Mouse (Mus musculus) liver, embryonic 16.5 days (tissue): Measurements from ENCODE around the gene Zfp872. TPM values are rescaled to one million over a fixed set of nuclear protein-coding genes. Genes with fewer than 3 reads are reported as not detected.
"Not testable (repeated sequence)": the region's sequence is repeated elsewhere in the genome, so short reads cannot be mapped to it uniquely, and the experiment has no call there.

Experiments
- ATAC-seq: fragments of 200-750 bp; cut with Nextera tagmentation; 2 replicates; pipeline ENCODE4 v1.8.0; 2017; ENCODE audit warnings: low read depth, mild to moderate bottlenecking, moderate number of reproducible peaks, moderate library complexity
- H3K27ac ChIP-seq: fragments of 300-500 bp; sonication (generic); 2 replicates; pipeline ENCODE4 v1.5.1; 2014; ENCODE audit warnings: mild to moderate bottlenecking, low read length
- H3K27me3 ChIP-seq: fragments of 300-500 bp; sonication (generic); 2 replicates; pipeline ENCODE4 v1.6.1; 2014; ENCODE audit warnings: low read depth, low read length, mixed read lengths; ENCODE audit not compliant: control insufficient read depth, insufficient read depth
- H3K36me3 ChIP-seq: fragments of 300-500 bp; sonication (generic); 2 replicates; pipeline ENCODE4 v1.6.1; 2014; ENCODE audit warnings: mild to moderate bottlenecking; ENCODE audit not compliant: control insufficient read depth, insufficient read depth
- H3K4me1 ChIP-seq: fragments of 300-500 bp; sonication (generic); 2 replicates; pipeline ENCODE4 v1.6.1; 2014; ENCODE audit warnings: low read depth, low read length, mixed read lengths; ENCODE audit not compliant: control insufficient read depth
- H3K4me2 ChIP-seq: fragments of 300-500 bp; sonication (generic); 2 replicates; pipeline ENCODE4 v1.6.1; 2014; ENCODE audit warnings: low read depth, low read length, mixed read lengths
- H3K4me3 ChIP-seq: fragments of 300-500 bp; sonication (generic); 2 replicates; pipeline ENCODE4 v1.5.1; 2014; ENCODE audit warnings: low read depth, mild to moderate bottlenecking, low read length
- H3K9ac ChIP-seq: fragments of 300-500 bp; sonication (generic); 2 replicates; pipeline ENCODE4 v1.6.1; 2014; ENCODE audit warnings: low read depth, low read length
- H3K9me3 ChIP-seq: fragments of 300-500 bp; sonication (generic); replicated peaks from 2 replicates; pipeline ENCODE4 v1.6.1; 2016; ENCODE audit warnings: low read length; ENCODE audit not compliant: control insufficient read depth
- WGBS: fragments of 180-500 bp; shearing (Covaris S2); extraction: QIAGEN DNeasy Blood & Tissue Kit; methylation state at CpG from one replicate; pipeline ENCODE4 v1.1.7; 2014; ENCODE audit not compliant: insufficient replicate concordance; 5-methylcytosine and 5-hydroxymethylcytosine counted together
- polyA plus RNA-seq: library from polyadenylated mRNA; unstranded; fragments of >200 nt; fragmentation: Nextera tagmentation; extraction: Ambion mirVana; gene quantifications from 2 replicates; pipeline ENCODE4 v1.2.1, GENCODE M21; 2015

The Zfp872 gene
- polyA plus RNA-seq, 1 experiment from 2014 or later: 0.09 TPM

GRCm38 (mm10) chr9:22217858-22218493, 30.1 kb downstream of the Zfp872 start:
- H3K9me3 ChIP-seq: no peaks in the 10 kb centered on the region
- no peak overlapping the region for H3K4me3 ChIP-seq
- no peak overlapping the region for H3K4me2 ChIP-seq
- no peaks in the 10 kb centered on the region for H3K36me3 ChIP-seq
- no peak for ATAC-seq
- H3K27me3 ChIP-seq: no peaks in the 10 kb centered on the region
- no peaks in the 10 kb centered on the region for H3K4me1 ChIP-seq
- H3K27ac ChIP-seq: no peak overlapping the region
- WGBS: 33% methylated on average over 7 of the region's 8 CpGs
- H3K9ac ChIP-seq: no peak overlapping the region

GRCm38 (mm10) chr9:22224066-22224465, 36.2 kb downstream of the Zfp872 start:
- no peak overlapping the region for H3K4me2 ChIP-seq
- no peak overlapping the region for H3K9ac ChIP-seq
- H3K4me3 ChIP-seq: no peak overlapping the region
- WGBS: 85% methylated on average over 4 of the region's 4 CpGs
- H3K36me3 ChIP-seq: no peaks in the 10 kb centered on the region
- ATAC-seq: no peak
- no peaks in the 10 kb centered on the region for H3K9me3 ChIP-seq
- H3K27me3 ChIP-seq: no peaks in the 10 kb centered on the region
- H3K4me1 ChIP-seq: peaks cover 8% of the 10 kb centered on the region
- H3K27ac ChIP-seq: no peak overlapping the region

- Histone ChIP-seq H3K9me3 (no peaks in the 10 kb centered on the region), H3K36me3 (no peaks in the 10 kb centered on the region), H3K27me3 (no peaks in the 10 kb centered on the region), H3K4me1 (peaks cover 8% of the 10 kb centered on the region), H3K4me2 (peak overlapping the region; percentile 87), H3K4me3 (peak overlapping the region; percentile 91), H3K9ac (peak overlapping the region; percentile 93), H3K27ac (peak overlapping the region; percentile 97)
- ATAC-seq: peak; percentile 37
- 16% methylated on average over 17 of the region's 17 CpGs for WGBS
Measured at GRCm38 (mm10) chr9:22224536-22225503, 36.9 kb downstream of the Zfp872 start.

- ATAC-seq: peak; percentile 97
- no peaks in the 10 kb centered on the region for H3K36me3 ChIP-seq
- WGBS: under 1% methylated on average over 35 of the region's 35 CpGs
- no peaks in the 10 kb centered on the region for H3K27me3 ChIP-seq
- H3K4me2 ChIP-seq: peak within 1 kb of the TSS; percentile 87
- no peaks in the 10 kb centered on the region for H3K9me3 ChIP-seq
- peaks cover 8% of the 10 kb centered on the region for H3K4me1 ChIP-seq
- H3K27ac ChIP-seq: peak within 1 kb of the TSS; percentile 97
- H3K4me3 ChIP-seq: peak within 1 kb of the TSS; percentile 91
- H3K9ac ChIP-seq: peak within 1 kb of the TSS; percentile 93
Measured at GRCm38 (mm10) chr9:22225581-22226388, 37.9 kb downstream of the Zfp872 start, which contains the start of gene Zfp809. TSS of gene Zfp809 (plus strand) at chr9:22225714.

- ATAC-seq, H3K36me3 ChIP-seq, H3K4me1 ChIP-seq, H3K27ac ChIP-seq, H3K27me3 ChIP-seq, H3K9me3 ChIP-seq: not testable (repeated sequence)
- 44% methylated on average over 7 of the region's 7 CpGs for WGBS
- Histone ChIP-seq H3K4me2 (peak overlapping the region; percentile 87), H3K9ac (peak overlapping the region; percentile 93), H3K4me3 (peak overlapping the region; percentile 91)
Measured at GRCm38 (mm10) chr9:22226389-22226673, 38.4 kb downstream of the Zfp872 start.

- Histone ChIP-seq H3K27me3 (no peaks in the 10 kb centered on the region), H3K36me3 (no peaks in the 10 kb centered on the region), H3K4me3 (no peak overlapping the region), H3K9me3 (no peaks in the 10 kb centered on the region), H3K4me2 (peak overlapping the region; percentile 87; the same call in 1 of the 2 replicates), H3K9ac (no peak overlapping the region), H3K27ac (no peak overlapping the region), H3K4me1 (peaks cover 8% of the 10 kb centered on the region)
- WGBS: 88% methylated on average over 15 of the region's 15 CpGs
- ATAC-seq: no peak
Measured at GRCm38 (mm10) chr9:22226846-22227245, 39.0 kb downstream of the Zfp872 start.

GRCm38 (mm10) chr9:22229386-22230026, 41.6 kb downstream of the Zfp872 start:
- H3K9me3 ChIP-seq: no peaks in the 10 kb centered on the region
- H3K27ac ChIP-seq: no peak overlapping the region
- H3K4me3 ChIP-seq: no peak overlapping the region
- no peaks in the 10 kb centered on the region for H3K27me3 ChIP-seq
- ATAC-seq: no peak
- peaks cover 8% of the 10 kb centered on the region for H3K4me1 ChIP-seq
- no peaks in the 10 kb centered on the region for H3K36me3 ChIP-seq
- no peak overlapping the region for H3K4me2 ChIP-seq
- WGBS: 58% methylated on average over 7 of the region's 7 CpGs
- no peak overlapping the region for H3K9ac ChIP-seq

- H3K9ac ChIP-seq: no peak overlapping the region
- peaks cover 3% of the 10 kb centered on the region; the same call in 1 of the 2 replicates for H3K36me3 ChIP-seq
- no peak overlapping the region for H3K27ac ChIP-seq
- H3K27me3 ChIP-seq: no peaks in the 10 kb centered on the region
- no peak for ATAC-seq
- H3K4me1 ChIP-seq: peaks cover 5% of the 10 kb centered on the region
- H3K4me3 ChIP-seq: no peak overlapping the region
- H3K9me3 ChIP-seq: no peaks in the 10 kb centered on the region
- no peak overlapping the region for H3K4me2 ChIP-seq
- WGBS: 74% methylated on average over 3 of the region's 3 CpGs
Measured at GRCm38 (mm10) chr9:22230061-22230460, 42.2 kb downstream of the Zfp872 start.
